Mouse (Mus musculus): Measurements from ENCODE around the gene Nutf2-ps1.

Gene Nutf2-ps1

GRCm38 (mm10) chr19:53568553-53568952 lies 20.3 kb downstream of the Nutf2-ps1 start:
- no peak for DNase-seq

- DNase-seq = peak; percentile 29 to 39
Measured at GRCm38 (mm10) chr19:53567864-53568263, 21.0 kb downstream of the Nutf2-ps1 start.

GRCm38 (mm10) chr19:53565565-53566277 lies 23.1 kb downstream of the Nutf2-ps1 start:
- no peak for DNase-seq

- DNase-seq = no peak
Measured at GRCm38 (mm10) chr19:53564174-53564573, 24.7 kb downstream of the Nutf2-ps1 start.

- DNase-seq = no peak
Measured at GRCm38 (mm10) chr19:53560436-53560835, 28.4 kb downstream of the Nutf2-ps1 start.

- DNase-seq = peak; percentile 28 to 31
Measured at GRCm38 (mm10) chr19:53557267-53557936, 31.5 kb downstream of the Nutf2-ps1 start.

GRCm38 (mm10) chr19:53556841-53557240 lies 32.0 kb downstream of the Nutf2-ps1 start:
- no peak for DNase-seq

- DNase-seq = no peak
Measured at GRCm38 (mm10) chr19:53554981-53555616, 33.8 kb downstream of the Nutf2-ps1 start.

GRCm38 (mm10) chr19:53554402-53554801 lies 34.5 kb downstream of the Nutf2-ps1 start:
- no peak for DNase-seq

GRCm38 (mm10) chr19:53552795-53553194 lies 36.1 kb downstream of the Nutf2-ps1 start:
- DNase-seq = no peak

GRCm38 (mm10) chr19:53552216-53552786 lies 36.6 kb downstream of the Nutf2-ps1 start:
- no peak for DNase-seq

GRCm38 (mm10) chr19:53550972-53551371 lies 37.9 kb downstream of the Nutf2-ps1 start:
- no peak for DNase-seq

- DNase-seq = no peak
Measured at GRCm38 (mm10) chr19:53547597-53547996, 41.3 kb downstream of the Nutf2-ps1 start.

- DNase-seq = peak; percentile 34 to 47
Measured at GRCm38 (mm10) chr19:53544923-53545561, 43.8 kb downstream of the Nutf2-ps1 start.

- DNase-seq = no peak
Measured at GRCm38 (mm10) chr19:53543602-53544001, 45.3 kb downstream of the Nutf2-ps1 start.

- DNase-seq = no peak
Measured at GRCm38 (mm10) chr19:53539296-53539695, 49.6 kb downstream of the Nutf2-ps1 start.

GRCm38 (mm10) chr19:53538796-53539195 lies 50.1 kb downstream of the Nutf2-ps1 start:
- DNase-seq = no peak

All from B cell, adult 2 months (primary cell).